Mouse (Mus musculus): ENCODE results near the gene Vmn1r12. TPM values are rescaled to one million over a fixed set of nuclear protein-coding genes. Genes with fewer than 3 reads are reported as not detected.
"Not testable (repeated sequence)": the region's sequence is repeated elsewhere in the genome, so short reads cannot be mapped to it uniquely, and the experiment has no call there.

Gene Vmn1r12
- polyA plus RNA-seq (2012; rRNA removed), result not detected in 2 replicates

DNA sequence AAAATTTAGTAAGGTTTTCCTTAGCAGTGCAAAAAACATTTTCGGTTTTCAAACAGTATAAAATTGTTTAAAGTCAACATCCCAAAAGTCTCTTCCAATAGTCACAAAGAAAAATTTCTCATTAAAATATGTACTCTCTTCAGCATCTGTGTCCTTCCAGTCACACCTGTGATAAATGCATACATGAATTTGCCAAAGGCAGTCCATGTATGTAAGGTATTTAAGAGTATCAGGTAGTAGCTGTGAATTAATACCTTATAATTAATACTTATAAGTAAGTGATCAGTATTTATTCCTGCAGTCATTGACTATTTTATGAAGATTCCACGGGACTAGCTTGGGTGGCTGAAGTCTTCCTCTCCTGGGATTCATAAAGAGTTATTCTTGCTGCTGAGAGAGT is at the start of gene Vmn1r12:
TSS of gene Vmn1r12 (plus strand) at position 301 of the 400 bp plus-strand sequence.
- Histone ChIP-seq H3K4me1 (ENCODE audit: control insufficient read depth, insufficient read depth, low read length) (no peaks in the 10 kb centered on the region), H3K4me3 (ENCODE audit: insufficient read depth, low read length) (no peak within 1 kb of the TSS), H3K27ac (ENCODE audit: insufficient read depth, low read length) (no peak within 1 kb of the TSS)
- TF ChIP-seq POLR2A (IDR thresholded peaks at IDR 0.05; ENCODE audit: extremely low read depth, insufficient read depth, low read length), result no peak
- no peak for TF ChIP-seq CTCF (IDR thresholded peaks at IDR 0.05; ENCODE audit: extremely low read depth, insufficient read depth, low read length)

DNA sequence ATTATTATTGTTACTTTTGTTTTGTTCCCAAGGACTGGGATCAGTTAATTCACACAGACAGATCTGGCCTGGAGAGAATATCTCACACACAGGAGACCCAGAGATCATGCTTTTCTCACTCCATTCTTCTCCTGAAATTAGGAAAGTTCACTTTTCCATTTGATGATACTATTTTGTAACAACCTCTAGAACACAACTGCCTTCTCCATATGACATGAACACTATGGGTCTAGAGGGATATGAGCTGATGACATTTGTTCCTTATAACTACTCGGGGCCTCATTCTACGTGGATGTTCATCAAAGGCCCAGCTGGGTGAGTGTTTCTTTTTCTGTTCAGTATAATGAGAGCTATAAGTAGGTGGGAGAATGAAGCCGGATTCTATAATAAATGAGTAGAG is 47.6 kb upstream of the Vmn1r12 start, which contains the start of gene Vmn1r10:
TSS of gene Vmn1r10 (plus strand) at position 301 of the 400 bp plus-strand sequence.
- no peaks in the 10 kb centered on the region for H3K4me1 ChIP-seq (ENCODE audit: control insufficient read depth, insufficient read depth, low read length)
- H3K27ac ChIP-seq (ENCODE audit: insufficient read depth, low read length), result no peak within 1 kb of the TSS
- TF ChIP-seq CTCF (IDR thresholded peaks at IDR 0.05; ENCODE audit: extremely low read depth, insufficient read depth, low read length) (no peak), POLR2A (IDR thresholded peaks at IDR 0.05; ENCODE audit: extremely low read depth, insufficient read depth, low read length) (no peak)
- H3K4me3 ChIP-seq (ENCODE audit: insufficient read depth, low read length), result no peak within 1 kb of the TSS

DNA sequence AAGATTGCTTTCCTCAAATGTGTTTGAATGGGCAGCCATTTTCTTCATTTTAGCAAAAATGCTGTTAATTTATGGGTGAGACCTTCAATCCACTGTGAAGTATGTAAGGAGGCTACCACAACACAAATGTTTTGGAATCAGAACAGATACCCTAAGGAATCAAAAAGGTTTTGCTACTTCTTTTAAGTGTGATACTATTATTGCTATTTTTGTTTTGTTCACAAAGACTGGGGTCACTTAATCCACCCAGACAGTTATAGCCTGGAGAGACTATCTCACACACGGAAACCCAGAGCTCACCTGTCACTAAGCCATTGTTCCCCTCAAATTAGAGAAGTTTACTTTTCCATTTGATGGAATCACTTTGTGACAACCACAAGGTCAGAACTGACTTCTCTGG is 23.6 kb upstream of the Vmn1r12 start, which contains the start of gene Vmn1r11:
TSS of gene Vmn1r11 (plus strand) at position 301 of the 400 bp plus-strand sequence.
- Histone ChIP-seq H3K27ac (ENCODE audit: insufficient read depth, low read length) (no peak within 1 kb of the TSS), H3K4me1 (ENCODE audit: control insufficient read depth, insufficient read depth, low read length) (no peaks in the 10 kb centered on the region)
- TF ChIP-seq POLR2A (IDR thresholded peaks at IDR 0.05; ENCODE audit: extremely low read depth, insufficient read depth, low read length) (no peak), CTCF (IDR thresholded peaks at IDR 0.05; ENCODE audit: extremely low read depth, insufficient read depth, low read length) (no peak)

DNA sequence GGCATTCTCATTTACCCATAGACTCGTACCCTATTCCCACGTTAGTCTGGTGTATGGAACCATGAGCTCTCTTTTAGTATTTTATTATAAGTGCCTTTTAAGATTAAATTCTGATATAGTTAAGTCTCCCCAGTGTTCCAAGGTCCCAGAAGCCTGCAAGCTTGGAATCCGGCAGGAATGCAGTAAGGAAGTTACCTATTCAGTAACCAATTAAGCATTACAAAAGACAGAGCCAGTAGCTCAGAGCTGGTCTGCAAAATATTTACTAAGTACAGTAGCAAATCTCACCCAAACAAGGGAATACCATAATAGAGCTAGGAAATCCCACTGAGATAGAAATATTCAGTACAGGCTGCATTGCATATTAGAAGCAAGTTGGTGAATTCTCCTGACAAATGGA is 33.3 kb downstream of the Vmn1r12 start:
- H3K4me1 ChIP-seq (ENCODE audit: control insufficient read depth, insufficient read depth, low read length); H3K27ac ChIP-seq (ENCODE audit: insufficient read depth, low read length); H3K4me3 ChIP-seq (ENCODE audit: insufficient read depth, low read length): not testable (repeated sequence)

More for the DNA sequence above, 23.6 kb upstream of the Vmn1r12 start, which contains the start of gene Vmn1r11:
- H3K4me3 ChIP-seq (ENCODE audit: insufficient read depth, low read length), result no peak within 1 kb of the TSS

DNA sequence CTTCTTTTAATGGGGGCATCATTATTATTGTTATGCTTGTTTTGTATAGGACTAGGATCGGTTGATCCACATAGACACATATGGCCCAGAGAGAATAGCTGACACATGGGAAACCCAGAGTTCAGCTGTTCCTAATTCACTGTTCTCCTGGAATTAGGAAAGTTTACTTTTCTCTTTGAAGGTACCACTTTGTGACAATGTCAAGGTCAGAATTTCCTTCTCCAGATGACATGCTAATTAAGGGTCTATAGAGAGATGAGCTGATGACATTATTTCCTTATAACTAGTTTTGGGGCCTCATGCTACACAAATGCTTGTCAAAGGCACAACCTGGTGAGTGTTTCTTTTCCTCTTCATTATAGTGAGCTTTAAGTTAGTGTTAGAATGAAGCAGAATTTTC is 46.3 kb downstream of the Vmn1r12 start, which contains the start of gene Vmn1r13:
TSS of gene Vmn1r13 (plus strand) at position 301 of the 400 bp plus-strand sequence.
- H3K27ac ChIP-seq (ENCODE audit: insufficient read depth, low read length); H3K4me3 ChIP-seq (ENCODE audit: insufficient read depth, low read length): not testable (repeated sequence)

More for the DNA sequence above, 46.3 kb downstream of the Vmn1r12 start, which contains the start of gene Vmn1r13:
- H3K4me1 ChIP-seq (ENCODE audit: control insufficient read depth, insufficient read depth, low read length), result not testable (repeated sequence)

Other genes with a start within 250 kb of the Vmn1r12 start
- gene Nt5c3, start 233.0 kb upstream of the Vmn1r12 start, polyA plus RNA-seq (2012; rRNA removed), result 52.6 and 54.6 TPM in 2 replicates
- gene Vmn1r4, start 232.9 kb upstream of the Vmn1r12 start, polyA plus RNA-seq (2012; rRNA removed), result 0.26 and 0.35 TPM in 2 replicates
- not detected in 2 replicates for gene Vmn1r5, start 186.6 kb upstream of the Vmn1r12 start, polyA plus RNA-seq (2012; rRNA removed)
- not detected in 2 replicates for gene Vmn1r6, start 159.7 kb upstream of the Vmn1r12 start, polyA plus RNA-seq (2012; rRNA removed)
- gene Vmn1r7, start 131.6 kb upstream of the Vmn1r12 start, polyA plus RNA-seq (2012; rRNA removed), result not detected in 2 replicates
- gene Vmn1r8, start 124.6 kb upstream of the Vmn1r12 start, polyA plus RNA-seq (2012; rRNA removed), result not detected in 2 replicates
- gene Vmn1r9, start 90.1 kb upstream of the Vmn1r12 start, polyA plus RNA-seq (2012; rRNA removed), result not detected in 2 replicates
- gene Vmn1r10, start 47.5 kb upstream of the Vmn1r12 start, polyA plus RNA-seq (2012; rRNA removed), result not detected in 2 replicates
- not detected in 2 replicates for gene Vmn1r11, start 23.5 kb upstream of the Vmn1r12 start, polyA plus RNA-seq (2012; rRNA removed)
- gene Vmn1r13, start 46.4 kb downstream of the Vmn1r12 start, polyA plus RNA-seq (2012; rRNA removed), result not detected in 2 replicates
- not detected in 2 replicates for gene Vmn1r14, start 74.8 kb downstream of the Vmn1r12 start, polyA plus RNA-seq (2012; rRNA removed)
- not detected in 2 replicates for gene Vmn1r15, start 101.0 kb downstream of the Vmn1r12 start, polyA plus RNA-seq (2012; rRNA removed)
- gene Vmn1r16, start 172.6 kb downstream of the Vmn1r12 start, polyA plus RNA-seq (2012; rRNA removed), result not detected in 2 replicates
- gene Vmn1r17, start 206.8 kb downstream of the Vmn1r12 start, polyA plus RNA-seq (2012; rRNA removed), result not detected in 2 replicates
- not detected in 2 replicates for gene Vmn1r18, start 238.9 kb downstream of the Vmn1r12 start, polyA plus RNA-seq (2012; rRNA removed)
- gene Vmn1r19, start 246.9 kb downstream of the Vmn1r12 start, polyA plus RNA-seq (2012; rRNA removed), result not detected in 2 replicates